Mouse (Mus musculus) lung, embryonic 14.5 days (tissue): Measurements from ENCODE around the gene Synj2. TPM values are rescaled to one million over a fixed set of nuclear protein-coding genes. Genes with fewer than 3 reads are reported as not detected.

Experiments used
- ATAC-seq: fragments of 200-750 bp; cut with Nextera tagmentation; 2 replicates; pipeline ENCODE4 v1.8.0; 2017; ENCODE audit warnings: mild to moderate bottlenecking, moderate TSS enrichment, moderate library complexity; ENCODE audit not compliant: insufficient read depth
- DNase-seq: peaks from one replicate; pipeline ENCODE4 v3.0.0-alpha.2; 2015
- H3K27ac ChIP-seq: fragments of 300-500 bp; sonication (generic); 2 replicates; pipeline ENCODE4 v1.5.1; 2014; ENCODE audit warnings: low read depth, mild to moderate bottlenecking, moderate library complexity
- H3K27me3 ChIP-seq: fragments of 300-500 bp; sonication (generic); 2 replicates; pipeline ENCODE4 v1.6.1; 2014; ENCODE audit warnings: low read length, control low read depth; ENCODE audit not compliant: insufficient read depth
- H3K36me3 ChIP-seq: fragments of 300-500 bp; sonication (generic); 2 replicates; pipeline ENCODE4 v1.6.1; 2014; ENCODE audit warnings: control low read depth; ENCODE audit not compliant: insufficient read depth
- H3K4me1 ChIP-seq: fragments of 300-500 bp; sonication (generic); 2 replicates; pipeline ENCODE4 v1.6.1; 2014; ENCODE audit warnings: antibody characterized with exemption, control low read depth; ENCODE audit not compliant: insufficient read depth
- H3K4me2 ChIP-seq: fragments of 300-500 bp; sonication (generic); 2 replicates; pipeline ENCODE4 v1.6.1; 2014; ENCODE audit warnings: mild to moderate bottlenecking
- H3K4me3 ChIP-seq: fragments of 300-500 bp; sonication (generic); 2 replicates; pipeline ENCODE4 v1.5.1; 2014; ENCODE audit warnings: low read depth, low read length
- H3K9ac ChIP-seq: fragments of 300-500 bp; sonication (generic); 2 replicates; pipeline ENCODE4 v1.6.1; 2014
- H3K9me3 ChIP-seq: fragments of 300-500 bp; sonication (generic); 2 replicates; pipeline ENCODE4 v1.6.1; 2016; ENCODE audit warnings: low read depth, low read length, control low read depth
- CTCF ChIP-seq: IDR thresholded peaks from 2 replicates; pipeline ENCODE4 v1.5.1; 2016; ENCODE audit warnings: antibody characterized with exemption, low read depth
- WGBS: fragments of 180-500 bp; shearing (Covaris S2); extraction: QIAGEN DNeasy Blood & Tissue Kit; methylation state at CpG from one replicate; pipeline ENCODE4 v1.1.7; 2014; 5-methylcytosine and 5-hydroxymethylcytosine counted together
- polyA plus RNA-seq: library from polyadenylated mRNA; unstranded; fragments of >200 nt; fragmentation: Nextera tagmentation; extraction: Ambion mirVana; gene quantifications from 2 replicates; pipeline ENCODE4 v1.2.1, GENCODE M21; 2014

Gene Synj2
- polyA plus RNA-seq, 1 experiment from 2014 or later, result 3.6 TPM

GRCm38 (mm10) chr17:5973536-5973935 lies 32.5 kb downstream of the Synj2 start:
- H3K4me3 ChIP-seq, result no peak overlapping the region
- ATAC-seq (no peak), DNase-seq (no peak)
- H3K27me3 ChIP-seq, result no peaks in the 10 kb centered on the region
- no peaks in the 10 kb centered on the region for H3K36me3 ChIP-seq
- no peak overlapping the region for H3K27ac ChIP-seq
- no peak overlapping the region for H3K9ac ChIP-seq
- WGBS, result 55% methylated on average over 8 of the region's 8 CpGs
- TF ChIP-seq CTCF, result no peak
- H3K9me3 ChIP-seq, result no peaks in the 10 kb centered on the region
- peaks cover 42% of the 10 kb centered on the region for H3K4me1 ChIP-seq
- no peak overlapping the region for H3K4me2 ChIP-seq

- Histone ChIP-seq H3K9me3 (no peaks in the 10 kb centered on the region), H3K27ac (peak overlapping the region; percentile 67; the same call in 1 of the 2 replicates), H3K4me2 (peak overlapping the region; percentile 50), H3K36me3 (no peaks in the 10 kb centered on the region), H3K27me3 (no peaks in the 10 kb centered on the region), H3K4me3 (peak overlapping the region; percentile 8; the same call in 1 of the 2 replicates), H3K4me1 (peaks cover 36% of the 10 kb centered on the region), H3K9ac (no peak overlapping the region)
- 34% methylated on average over 23 of the region's 23 CpGs for WGBS
- ATAC-seq, result peak; percentile 67; the same call in 1 of the 2 replicates
- no peak for TF ChIP-seq CTCF
- DNase-seq, result peak; percentile 72
Measured at GRCm38 (mm10) chr17:5975099-5975977, 34.3 kb downstream of the Synj2 start.

DNA sequence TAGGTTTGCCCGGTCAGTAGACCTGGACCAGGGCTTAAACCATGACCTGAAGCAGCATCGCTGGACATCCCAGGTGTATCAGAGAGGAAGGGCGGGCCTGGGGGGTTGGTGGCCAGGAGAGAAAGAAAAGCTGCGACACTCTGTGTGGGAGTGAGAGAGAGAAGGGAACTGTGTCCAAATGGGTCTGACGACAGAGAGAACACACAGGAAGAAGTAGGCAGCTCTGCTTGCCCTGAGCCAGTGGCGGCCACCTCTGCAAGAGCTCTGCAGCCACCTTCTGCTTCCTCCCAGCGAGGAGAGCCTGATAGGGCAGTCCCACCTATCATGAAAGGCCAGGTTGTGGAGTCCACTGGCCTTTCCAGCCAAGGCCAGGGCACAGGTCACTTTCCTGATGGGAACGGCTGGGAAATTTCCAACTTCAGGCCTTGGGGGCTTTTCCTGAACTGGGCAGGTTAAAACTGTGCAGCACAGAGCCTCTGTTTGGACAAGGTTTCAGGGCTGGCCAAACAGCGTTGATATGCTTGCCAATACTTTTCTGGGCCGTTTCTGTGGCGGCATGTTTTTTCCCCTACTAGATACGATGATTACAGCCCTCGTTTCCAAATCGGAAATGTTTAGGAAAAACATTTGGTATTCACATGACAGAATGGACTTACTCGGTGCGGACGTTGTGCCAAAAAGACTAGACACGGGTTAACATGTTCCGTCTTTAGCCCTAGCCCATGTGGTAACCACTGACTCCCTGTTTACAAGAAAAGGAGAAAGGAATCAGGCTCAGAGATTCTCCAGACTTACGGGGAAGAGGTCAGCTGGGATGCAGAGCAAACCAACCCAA lies 35.4 kb downstream of the Synj2 start:
- no peak for TF ChIP-seq CTCF
- no peak overlapping the region for H3K9ac ChIP-seq
- peak; percentile 54 for DNase-seq

GRCm38 (mm10) chr17:5977056-5977920 lies 36.2 kb downstream of the Synj2 start:
- Histone ChIP-seq H3K4me2 (peak overlapping the region; percentile 7; the same call in 1 of the 2 replicates), H3K4me3 (no peak overlapping the region), H3K27ac (peak overlapping the region; percentile 67), H3K9me3 (no peaks in the 10 kb centered on the region), H3K4me1 (peaks cover 35% of the 10 kb centered on the region), H3K9ac (no peak overlapping the region), H3K27me3 (no peaks in the 10 kb centered on the region), H3K36me3 (no peaks in the 10 kb centered on the region)
- ATAC-seq (no peak), DNase-seq (peak; percentile 36)
- WGBS, result 50% methylated on average over 16 of the region's 16 CpGs
- TF ChIP-seq CTCF, result no peak

More for the DNA sequence above, 35.4 kb downstream of the Synj2 start:
- H3K36me3 ChIP-seq, result no peaks in the 10 kb centered on the region
- peak overlapping the region; percentile 50; the same call in 1 of the 2 replicates for H3K4me2 ChIP-seq
- H3K27ac ChIP-seq, result peak overlapping the region; percentile 67
- no peaks in the 10 kb centered on the region for H3K9me3 ChIP-seq
- H3K27me3 ChIP-seq, result no peaks in the 10 kb centered on the region
- 0 out of 2 replicates have a peak, but pooled peaks have one; percentile 26 for ATAC-seq
- 47% methylated on average over 20 of the region's 20 CpGs for WGBS
- peaks cover 35% of the 10 kb centered on the region for H3K4me1 ChIP-seq
- H3K4me3 ChIP-seq, result no peak overlapping the region

DNA sequence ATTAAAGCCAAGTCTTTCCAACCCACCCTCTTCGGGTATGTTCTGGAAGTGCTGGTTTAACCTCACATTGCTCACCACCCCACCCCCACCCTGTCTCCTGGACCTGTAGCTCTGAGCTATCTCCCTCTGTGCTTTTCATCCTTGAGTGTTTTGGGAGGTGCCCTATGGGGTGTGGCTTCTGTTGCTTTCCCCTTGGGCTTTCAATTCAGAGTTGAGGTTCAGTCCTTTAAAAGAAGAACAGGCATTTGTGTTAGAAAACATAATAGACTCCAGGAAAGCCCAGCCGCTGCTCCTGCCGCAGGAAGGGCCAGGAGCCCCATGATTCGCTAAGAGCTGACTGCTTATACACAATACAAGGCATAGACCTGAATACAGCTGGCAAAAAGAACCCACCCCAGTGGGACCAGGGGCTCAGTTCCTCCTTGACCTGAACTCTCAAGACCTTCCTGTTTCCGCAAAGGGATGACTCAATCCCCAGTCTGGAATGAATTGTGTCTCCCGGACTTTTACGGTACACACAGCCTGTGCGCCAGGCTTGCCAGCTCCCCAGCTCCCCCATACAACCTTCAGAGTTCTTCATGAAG lies 36.9 kb downstream of the Synj2 start:
- WGBS, result 67% methylated on average over 8 of the region's 8 CpGs
- DNase-seq (no peak), ATAC-seq (no peak)
- Histone ChIP-seq H3K4me1 (peaks cover 35% of the 10 kb centered on the region), H3K36me3 (no peaks in the 10 kb centered on the region), H3K4me3 (no peak overlapping the region), H3K4me2 (no peak overlapping the region), H3K9me3 (no peaks in the 10 kb centered on the region), H3K27me3 (no peaks in the 10 kb centered on the region), H3K9ac (no peak overlapping the region), H3K27ac (no peak overlapping the region)
- no peak for TF ChIP-seq CTCF

- DNase-seq, result no peak
- H3K36me3 ChIP-seq, result no peaks in the 10 kb centered on the region
- H3K27me3 ChIP-seq, result no peaks in the 10 kb centered on the region
- no peak overlapping the region for H3K27ac ChIP-seq
- H3K4me3 ChIP-seq, result no peak overlapping the region
- H3K4me2 ChIP-seq, result no peak overlapping the region
- peaks cover 35% of the 10 kb centered on the region for H3K4me1 ChIP-seq
- no peak overlapping the region for H3K9ac ChIP-seq
- ATAC-seq, result no peak
- no peaks in the 10 kb centered on the region for H3K9me3 ChIP-seq
- 59% methylated on average over 10 of the region's 10 CpGs for WGBS
- no peak for TF ChIP-seq CTCF
Measured at GRCm38 (mm10) chr17:5978505-5979077, 37.5 kb downstream of the Synj2 start.
